Mouse (Mus musculus) liver, adult 2 months (tissue): ENCODE data around the gene Ttll11. TPM values are rescaled to one million over a fixed set of nuclear protein-coding genes. Genes with fewer than 3 reads are reported as not detected.
A peak's percentile ranks its signal among the peaks of the same experiment; 100 is the strongest.

Experiments used
- DNase-seq: peaks from one replicate; pipeline ENCODE4 v3.0.0-alpha.2; 2011; ENCODE audit warnings: low read depth, low spot score; ENCODE audit errors: extremely low read depth
- H3K27ac ChIP-seq: fragments of 200-500 bp; replicated peaks from 2 replicates; pipeline ENCODE4 v1.5.1; 2012; ENCODE audit warnings: low read depth, mild to moderate bottlenecking, control low read depth, inconsistent platforms, low read length; ENCODE audit not compliant: insufficient read depth
- H3K27me3 ChIP-seq: fragments of 200-500 bp; 2 replicates; pipeline ENCODE4 v1.6.1; 2012; ENCODE audit warnings: mild to moderate bottlenecking, moderate library complexity, low read length, inconsistent platforms; ENCODE audit not compliant: control insufficient read depth, insufficient read depth
- H3K36me3 ChIP-seq: fragments of 200-500 bp; 2 replicates; pipeline ENCODE4 v1.6.1; 2012; ENCODE audit warnings: low read length, inconsistent platforms; ENCODE audit not compliant: control insufficient read depth, insufficient read depth
- H3K4me1 ChIP-seq: fragments of 200-500 bp; 2 replicates; pipeline ENCODE4 v1.6.1; 2011; ENCODE audit warnings: low read length; ENCODE audit not compliant: control insufficient read depth, insufficient read depth
- H3K4me3 ChIP-seq: fragments of 200-500 bp; 2 replicates; pipeline ENCODE4 v1.5.1; 2011; ENCODE audit warnings: low read depth, mild to moderate bottlenecking, control low read depth, low read length, moderate library complexity; ENCODE audit not compliant: insufficient read depth
- H3K79me2 ChIP-seq: fragments of 200-500 bp; 2 replicates; pipeline ENCODE4 v1.6.1; 2012; ENCODE audit warnings: inconsistent platforms, mild to moderate bottlenecking, low read length, moderate library complexity; ENCODE audit not compliant: control insufficient read depth, insufficient read depth
- H3K9ac ChIP-seq: fragments of 200-500 bp; 2 replicates; pipeline ENCODE4 v1.6.1; 2012; ENCODE audit warnings: low read depth, mild to moderate bottlenecking, control low read depth, inconsistent platforms, low read length
- CTCF ChIP-seq: fragments of 200-500 bp; IDR thresholded peaks from 2 replicates; pipeline ENCODE4 v1.5.1; 2011; ENCODE audit warnings: low read depth, low read length, control low read depth
- POLR2A ChIP-seq: fragments of 200-500 bp; IDR thresholded peaks from 2 replicates; pipeline ENCODE4 v1.6.1; 2011; ENCODE audit warnings: low read length, control low read depth; ENCODE audit not compliant: insufficient read depth; ENCODE audit errors: extremely low read depth
- WGBS: fragments of 180-500 bp; shearing (Covaris S2); methylation state at CpG from one replicate; pipeline ENCODE4 v1.1.7; 2018; 5-methylcytosine and 5-hydroxymethylcytosine counted together
- polyA plus RNA-seq: library from polyadenylated mRNA; depleted of rRNA; stranded (reverse); fragments of >200 nt; gene quantifications from 2 replicates; pipeline ENCODE4 v1.2.3, GENCODE M21; 2012; rRNA removed
- total RNA-seq: library from RNA; depleted of rRNA; stranded (reverse); fragments of >200 nt; gene quantifications from 2 replicates; pipeline ENCODE4 v1.2.3, GENCODE M21; 2014; rRNA removed

Ttll11 gene
- 0.07 and 0.09 TPM in 2 replicates for total RNA-seq
- 0.15 and 0.55 TPM in 2 replicates for polyA plus RNA-seq

DNA sequence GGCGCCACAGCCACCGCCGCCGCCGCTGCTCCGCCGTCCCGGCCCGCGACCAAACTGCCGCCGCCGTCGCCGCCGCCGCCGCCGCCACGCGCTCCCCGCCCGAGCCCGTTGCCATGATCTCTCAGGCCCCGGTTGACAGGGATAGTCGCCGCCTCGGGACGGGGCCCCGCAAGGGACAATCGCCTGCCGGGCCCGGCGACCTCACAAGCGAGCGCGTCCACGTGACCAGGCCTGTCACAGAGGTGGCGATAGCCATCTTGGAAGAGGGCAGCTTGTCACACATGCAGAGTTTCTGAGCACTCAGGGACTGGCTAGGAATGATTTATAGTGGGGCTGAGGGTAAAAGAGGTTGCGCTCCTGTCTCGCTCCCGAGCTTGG is at the start of gene Ttll11:
Gene Ttll11 (minus strand): TSS at position 270 of the 378 bp plus-strand sequence.
- Histone ChIP-seq H3K4me1 (peaks cover 11% of the 10 kb centered on the region), H3K27ac (peak within 1 kb of the TSS; percentile 56), H3K36me3 (no peaks in the 10 kb centered on the region), H3K79me2 (no peaks in the 10 kb centered on the region), H3K27me3 (no peaks in the 10 kb centered on the region), H3K9ac (peak within 1 kb of the TSS; percentile 90), H3K4me3 (peak within 1 kb of the TSS; percentile 78)
- TF ChIP-seq POLR2A, result peak; percentile 40; the same call in 1 of the 2 replicates
- TF ChIP-seq CTCF, result no peak
- under 1% methylated on average over 42 of the region's 42 CpGs for WGBS
- peak; percentile 83 for DNase-seq

DNA sequence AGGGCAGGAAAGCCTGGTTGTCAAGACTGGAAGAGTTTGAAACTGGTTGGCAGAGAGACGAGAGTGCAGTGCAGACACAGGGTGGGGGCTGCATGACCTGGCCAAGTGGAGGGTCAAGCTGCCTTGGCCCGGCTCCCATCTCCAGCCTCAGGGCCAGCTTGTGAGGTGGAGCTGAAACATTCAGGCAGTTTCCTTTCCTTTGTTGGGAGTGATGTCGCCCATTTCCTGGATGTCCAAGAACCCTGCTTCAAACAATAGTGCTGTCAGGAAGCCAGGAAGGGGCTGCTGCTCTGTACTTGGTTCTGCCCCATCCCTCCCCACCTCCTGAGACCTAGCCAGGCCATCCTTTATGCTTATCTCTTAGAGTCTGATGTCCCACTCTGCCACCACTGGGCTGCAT is 43.6 kb upstream of the Ttll11 start:
- no peak overlapping the region for H3K27ac ChIP-seq
- H3K9ac ChIP-seq, result no peak overlapping the region
- 65% methylated on average over 3 of the region's 3 CpGs for WGBS
- no peak for DNase-seq
- H3K4me1 ChIP-seq, result peaks cover 2% of the 10 kb centered on the region; the same call in 1 of the 2 replicates
- no peaks in the 10 kb centered on the region for H3K36me3 ChIP-seq
- H3K4me3 ChIP-seq, result no peak overlapping the region
- no peaks in the 10 kb centered on the region for H3K27me3 ChIP-seq
- no peaks in the 10 kb centered on the region for H3K79me2 ChIP-seq
- TF ChIP-seq POLR2A (no peak), CTCF (no peak)

DNA sequence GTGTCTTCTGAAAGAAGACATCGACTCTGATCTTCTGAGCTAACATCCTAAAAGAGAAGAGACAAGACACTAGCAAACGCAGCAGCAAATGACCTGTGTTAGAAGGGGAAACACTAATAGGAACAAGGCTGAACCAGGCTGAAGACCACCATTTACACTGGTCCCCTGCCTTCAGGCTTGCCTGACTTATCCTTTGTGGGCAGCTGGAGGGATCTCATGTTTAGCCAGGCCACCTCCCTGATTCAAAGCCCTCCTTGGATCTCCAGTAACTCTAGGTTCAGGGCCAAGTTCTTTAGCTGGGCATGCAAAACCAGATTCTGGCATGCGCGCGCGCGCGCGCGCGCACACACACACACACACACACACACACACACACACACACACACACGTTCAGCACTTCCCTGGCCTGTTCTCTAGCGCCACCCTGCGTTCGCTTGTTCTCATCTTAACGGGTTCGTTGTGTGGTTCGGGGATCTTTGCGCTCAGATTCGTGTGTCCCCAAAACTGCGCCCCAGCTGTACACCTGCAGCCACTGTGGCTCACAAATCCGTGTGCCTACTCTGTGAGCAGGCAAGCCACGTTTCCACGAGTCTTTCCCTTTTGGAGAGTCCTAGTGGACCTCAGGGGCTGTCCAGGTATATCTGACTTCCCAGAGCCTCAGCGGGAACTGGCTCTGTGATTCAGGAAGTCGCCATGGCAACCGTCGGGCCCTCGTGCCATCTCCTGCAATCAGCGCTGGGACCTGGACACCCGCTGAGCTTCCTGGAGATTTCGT is 41.9 kb upstream of the Ttll11 start:
- WGBS, result 15% methylated on average over 32 of the region's 32 CpGs
- Histone ChIP-seq H3K36me3 (no peaks in the 10 kb centered on the region), H3K4me3 (no peak overlapping the region), H3K4me1 (peaks cover 2% of the 10 kb centered on the region; the same call in 1 of the 2 replicates), H3K9ac (no peak overlapping the region), H3K27ac (no peak overlapping the region), H3K27me3 (no peaks in the 10 kb centered on the region), H3K79me2 (no peaks in the 10 kb centered on the region)
- TF ChIP-seq CTCF (peak; percentile 77), POLR2A (no peak)
- peak; percentile 55 for DNase-seq

DNA sequence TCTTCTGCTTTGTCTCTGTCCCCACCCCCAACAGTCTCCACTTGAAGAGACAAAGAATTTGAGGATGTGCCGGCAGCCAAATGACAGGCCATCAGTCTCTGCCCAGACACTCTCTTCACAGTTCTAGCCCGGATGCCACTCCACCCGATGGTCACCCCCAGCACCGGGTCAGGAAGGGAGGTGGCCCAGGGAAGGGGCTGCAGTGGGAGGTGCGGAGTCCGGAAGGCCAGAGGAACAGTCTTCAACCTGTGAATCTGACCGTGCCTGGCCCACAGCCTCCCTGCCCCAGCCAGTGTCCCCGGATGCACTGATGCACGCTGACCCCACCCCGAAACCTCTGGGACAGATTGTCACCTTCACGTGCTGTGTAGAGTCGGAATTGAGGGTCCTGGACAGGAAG is 33.3 kb upstream of the Ttll11 start:
- TF ChIP-seq POLR2A, result no peak
- TF ChIP-seq CTCF, result no peak
- no peak for DNase-seq
- 0 out of 2 replicates have a peak, but pooled peaks cover 7% of the 10 kb centered on the region for H3K27me3 ChIP-seq
- no peak overlapping the region for H3K27ac ChIP-seq
- H3K4me3 ChIP-seq, result no peak overlapping the region
- no peaks in the 10 kb centered on the region for H3K79me2 ChIP-seq
- 70% methylated on average over 12 of the region's 12 CpGs for WGBS
- H3K9ac ChIP-seq, result no peak overlapping the region
- no peaks in the 10 kb centered on the region for H3K36me3 ChIP-seq
- no peaks in the 10 kb centered on the region; the same call in 1 of the 2 replicates for H3K4me1 ChIP-seq

DNA sequence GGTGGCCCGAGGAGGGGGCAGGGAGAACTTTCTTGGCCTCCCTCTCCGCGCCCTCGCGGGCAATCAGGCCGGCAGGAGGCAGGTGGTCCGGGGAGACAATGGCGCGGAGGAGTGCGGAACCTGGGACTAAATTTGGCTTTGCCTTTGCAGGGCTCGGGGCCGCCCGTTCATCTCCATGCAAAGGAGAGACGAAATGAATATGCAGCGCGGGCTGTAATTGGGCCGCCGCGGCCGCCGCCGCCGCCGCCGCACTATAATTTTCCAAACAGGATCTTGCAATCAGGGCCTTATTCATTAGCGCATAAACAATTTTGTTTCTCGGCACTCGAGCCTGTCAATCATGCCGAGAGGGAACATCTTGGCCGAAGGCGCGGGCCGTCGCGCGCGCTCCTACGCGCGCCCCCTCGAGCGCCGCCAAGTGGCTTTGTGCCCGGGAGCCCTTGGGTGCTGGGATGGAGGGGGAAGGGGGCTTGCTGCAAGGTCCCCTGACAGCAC is 31.7 kb upstream of the Ttll11 start:
- no peak overlapping the region for H3K9ac ChIP-seq
- H3K4me3 ChIP-seq, result no peak overlapping the region
- H3K4me1 ChIP-seq, result no peaks in the 10 kb centered on the region; the same call in 1 of the 2 replicates
- H3K27me3 ChIP-seq, result 0 out of 2 replicates have a peak, but pooled peaks cover 7% of the 10 kb centered on the region
- WGBS, result 3% methylated on average over 44 of the region's 44 CpGs
- DNase-seq, result no peak
- H3K36me3 ChIP-seq, result no peaks in the 10 kb centered on the region
- no peak overlapping the region for H3K27ac ChIP-seq
- TF ChIP-seq POLR2A, result no peak
- TF ChIP-seq CTCF, result no peak
- no peaks in the 10 kb centered on the region for H3K79me2 ChIP-seq

DNA sequence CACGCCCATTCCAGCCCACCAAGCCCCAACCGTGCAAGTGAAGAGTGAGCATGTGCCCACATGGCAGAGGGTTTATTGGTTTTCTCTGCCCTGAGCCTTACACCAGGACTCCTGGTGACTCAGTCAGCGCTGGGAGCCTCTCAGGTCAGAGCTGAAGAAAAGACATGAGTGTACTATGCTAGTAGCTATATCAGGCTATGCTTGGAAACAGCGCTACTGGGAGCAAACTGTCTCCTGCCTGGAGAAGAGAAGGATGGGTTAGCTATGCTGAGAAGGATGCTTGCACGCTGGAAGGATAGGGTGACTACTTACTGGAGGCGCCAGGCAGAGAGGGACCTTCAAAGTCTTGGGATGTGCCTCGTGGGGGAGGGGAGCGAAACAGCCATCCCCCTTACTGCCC is 30.9 kb upstream of the Ttll11 start:
- Histone ChIP-seq H3K27ac (no peak overlapping the region), H3K79me2 (no peaks in the 10 kb centered on the region), H3K9ac (no peak overlapping the region), H3K36me3 (no peaks in the 10 kb centered on the region), H3K4me1 (no peaks in the 10 kb centered on the region; the same call in 1 of the 2 replicates), H3K27me3 (0 out of 2 replicates have a peak, but pooled peaks cover 7% of the 10 kb centered on the region), H3K4me3 (no peak overlapping the region)
- DNase-seq, result no peak
- TF ChIP-seq CTCF (no peak), POLR2A (no peak)
- WGBS, result 66% methylated on average over 8 of the region's 8 CpGs
